Mouse (Mus musculus) kidney, adult 2 months (tissue): ENCODE data around the gene Slc22a23.

Source experiments
- CTCF ChIP-seq: fragments of 200-500 bp; conservative IDR thresholded peaks from 2 replicates; pipeline ENCODE4 v1.5.1; 2011; ENCODE audit warnings: low read depth, mild to moderate bottlenecking, control low read depth, low read length, moderate library complexity, mixed read lengths; ENCODE audit not compliant: insufficient read depth, insufficient read length
- POLR2A ChIP-seq: fragments of 200-500 bp; IDR thresholded peaks from one replicate; pipeline ENCODE4 v1.6.1; 2011; ENCODE audit warnings: low read depth, low read length, control low read depth

DNA sequence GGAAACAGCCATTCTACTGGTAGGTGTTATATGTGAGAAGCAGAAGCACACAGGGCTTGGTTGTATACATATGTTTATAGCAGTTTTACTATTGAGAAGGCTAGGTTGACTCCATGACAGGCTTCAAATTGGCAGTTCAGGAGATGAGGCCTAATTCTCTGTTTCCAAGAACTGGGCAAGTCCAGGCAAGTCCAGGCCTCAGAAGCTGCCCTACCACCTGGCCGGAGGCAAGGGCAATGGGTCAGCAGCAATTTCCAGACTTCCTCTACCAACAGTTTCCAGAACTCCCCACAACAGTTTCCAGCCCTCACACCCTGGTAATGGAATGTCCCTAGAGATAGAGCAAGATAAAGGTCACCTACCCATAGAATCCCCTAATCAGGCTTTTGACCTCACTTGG is 185.1 kb downstream of the Slc22a23 start:
- TF ChIP-seq CTCF (no peak), POLR2A (no peak)
